Mouse (Mus musculus) frontal cortex, postnatal 10 days (tissue): ENCODE data around the gene Igfbp6.

Experiments used
- DNase-seq, 2 experiments: peaks; one replicate each; pipeline ENCODE4 v3.0.0; 2022; ENCODE audit warnings: low spot score in 2 of 2, mixed read lengths in 1 of 2

The Igfbp6 gene

GRCm38 (mm10) chr15:102144274-102144711 lies at the start of gene Igfbp6:
TSS of gene Igfbp6 (plus strand) at chr15:102144362.
- DNase-seq = no peak

GRCm38 (mm10) chr15:102094988-102095387 lies 49.2 kb upstream of the Igfbp6 start:
- no peak for DNase-seq

- no peak for DNase-seq
These were observed 46.8 kb upstream of the Igfbp6 start for GRCm38 (mm10) chr15:102097147-102097915.

GRCm38 (mm10) chr15:102097991-102098555 lies 46.1 kb upstream of the Igfbp6 start:
- DNase-seq = no peak

- no peak for DNase-seq
These were observed 44.9 kb upstream of the Igfbp6 start for GRCm38 (mm10) chr15:102099260-102099659.

- no peak for DNase-seq
These were observed 44.4 kb upstream of the Igfbp6 start for GRCm38 (mm10) chr15:102099771-102100160.

- DNase-seq = peak; percentile 57 to 71
These were observed 43.8 kb upstream of the Igfbp6 start, which contains the start of gene Tns2 for GRCm38 (mm10) chr15:102100161-102100981. TSS of gene Tns2 (plus strand) at chr15:102100413.

- peak in 1 of 2 experiments; percentile 32 for DNase-seq
These were observed 43.0 kb upstream of the Igfbp6 start for GRCm38 (mm10) chr15:102100996-102101671.

- DNase-seq = no peak
These were observed 42.3 kb upstream of the Igfbp6 start for GRCm38 (mm10) chr15:102101672-102102541.

- peak in 1 of 2 experiments; percentile 9 for DNase-seq
These were observed 41.5 kb upstream of the Igfbp6 start for GRCm38 (mm10) chr15:102102548-102103121.

- DNase-seq = no peak
These were observed 40.7 kb upstream of the Igfbp6 start for GRCm38 (mm10) chr15:102103371-102103946.

GRCm38 (mm10) chr15:102103947-102104555 lies 40.1 kb upstream of the Igfbp6 start:
- DNase-seq = peak in 1 of 2 experiments; percentile 27

- no peak for DNase-seq
These were observed 38.8 kb upstream of the Igfbp6 start for GRCm38 (mm10) chr15:102105360-102105759.

GRCm38 (mm10) chr15:102105764-102106730 lies 38.1 kb upstream of the Igfbp6 start:
- DNase-seq = no peak

GRCm38 (mm10) chr15:102106754-102107456 lies 37.3 kb upstream of the Igfbp6 start:
- DNase-seq = no peak

GRCm38 (mm10) chr15:102107689-102108573 lies 36.2 kb upstream of the Igfbp6 start:
- peak in 1 of 2 experiments; percentile 62 for DNase-seq
